Comparison of ENCODE assay signal across 9 mouse cellular contexts in genomic region chr4:106934931-106935582, GRCm38 (mm10). TPM values are rescaled to one million over a fixed set of nuclear protein-coding genes. Genes with fewer than 3 reads are reported as not detected.
DNase-seq lines count a peak whose midpoint lies in the region; ATAC-seq and TF ChIP-seq lines count a peak whose summit lies in the region.
"Had no signal": no experiment of that assay in that cellular context is flagged by ENCODE, and none has a peak within 500 bp of the region (broad histone marks: within the 10 kb centered on the region; RNA-seq: fewer than 3 reads in every experiment).

No protein-coding gene starts in this region.

- peaks cover 66% of the 10 kb centered on the region for H3K4me1 ChIP-seq in intestine, embryonic 15.5 days (replicated peaks)
- H3K4me1 ChIP-seq in intestine, postnatal 0 days (replicated peaks; ENCODE audit: control insufficient read depth, insufficient read depth, low read length), result peaks cover 4% of the 10 kb centered on the region; the same call in 1 of the 2 replicates
- peaks cover 97% of the 10 kb centered on the region for H3K4me1 ChIP-seq in hindbrain, embryonic 12.5 days
- peaks cover 99% of the 10 kb centered on the region for H3K4me1 ChIP-seq in midbrain, embryonic 13.5 days (replicated peaks)

- peak; percentile 91 for DNase-seq in cerebellum, adult 9-10 months
- DNase-seq in kidney, postnatal 10 days, result no peak
- no peak for DNase-seq in layer of hippocampus, adult 8-10 months (ENCODE audit: low spot score in 2 of 2)
- DNase-seq in heart, adult 8-10 months (ENCODE audit: low spot score), result no peak

- H3K9ac ChIP-seq in intestine, embryonic 15.5 days, result no peak overlapping the region
- no peak overlapping the region for H3K9ac ChIP-seq in intestine, postnatal 0 days (ENCODE audit: low read depth, low read length)
- 0 out of 2 replicates have a peak overlapping the region, but pooled peaks have one; percentile 52 for H3K9ac ChIP-seq in hindbrain, embryonic 12.5 days
- H3K9ac ChIP-seq in midbrain, embryonic 13.5 days (replicated peaks), result peak overlapping the region; percentile 69

- WGBS in intestine, embryonic 15.5 days, result 67% methylated on average over 12 of the region's 12 CpGs
- WGBS in intestine, postnatal 0 days, result 60% methylated on average over 12 of the region's 12 CpGs
- WGBS in hindbrain, embryonic 12.5 days, result 43% methylated on average over 12 of the region's 12 CpGs
- 39% methylated on average over 12 of the region's 12 CpGs for WGBS in midbrain, embryonic 13.5 days

- H3K9me3 ChIP-seq in intestine, embryonic 15.5 days, result no peaks in the 10 kb centered on the region
- no peaks in the 10 kb centered on the region for H3K9me3 ChIP-seq in intestine, postnatal 0 days (ENCODE audit: control insufficient read depth)
- no peaks in the 10 kb centered on the region for H3K9me3 ChIP-seq in hindbrain, embryonic 12.5 days (replicated peaks)
- H3K9me3 ChIP-seq in midbrain, embryonic 13.5 days, result no peaks in the 10 kb centered on the region

- no peak for TF ChIP-seq CTCF in intestine, postnatal 0 days (IDR thresholded peaks at IDR 0.05; ENCODE audit: low read depth)

- no peak overlapping the region for H3K4me2 ChIP-seq in intestine, embryonic 15.5 days (replicated peaks)
- no peak overlapping the region for H3K4me2 ChIP-seq in intestine, postnatal 0 days (replicated peaks; ENCODE audit: low read depth)
- peak overlapping the region; percentile 13; the same call in 1 of the 2 replicates for H3K4me2 ChIP-seq in hindbrain, embryonic 12.5 days (replicated peaks)
- H3K4me2 ChIP-seq in midbrain, embryonic 13.5 days (replicated peaks), result peak overlapping the region; percentile 16

- no peak for ATAC-seq in intestine, embryonic 15.5 days
- ATAC-seq in intestine, postnatal 0 days, result no peak
- no peak for ATAC-seq in hindbrain, embryonic 12.5 days (ENCODE audit: low FRiP score)
- ATAC-seq in midbrain, embryonic 13.5 days, result no peak
- ATAC-seq: Patski had no signal

- H3K27me3 ChIP-seq in intestine, embryonic 15.5 days (replicated peaks), result no peaks in the 10 kb centered on the region
- no peaks in the 10 kb centered on the region for H3K27me3 ChIP-seq in intestine, postnatal 0 days (replicated peaks; ENCODE audit: control insufficient read depth, insufficient read depth, low read length)
- H3K27me3 ChIP-seq in hindbrain, embryonic 12.5 days, result no peaks in the 10 kb centered on the region
- H3K27me3 ChIP-seq in midbrain, embryonic 13.5 days, result no peaks in the 10 kb centered on the region
- H3K27me3 ChIP-seq: Patski had no signal

- H3K27ac ChIP-seq in intestine, embryonic 15.5 days, result peak overlapping the region; percentile 29; the same call in 1 of the 2 replicates
- no peak overlapping the region for H3K27ac ChIP-seq in intestine, postnatal 0 days (ENCODE audit: low read depth, low read length)
- H3K27ac ChIP-seq in hindbrain, embryonic 12.5 days, result peak overlapping the region; percentile 87
- H3K27ac ChIP-seq in midbrain, embryonic 13.5 days, result peak overlapping the region; percentile 94

- H3K4me3 ChIP-seq in intestine, embryonic 15.5 days (replicated peaks), result no peak overlapping the region
- H3K4me3 ChIP-seq in intestine, postnatal 0 days (ENCODE audit: low read depth, low read length), result no peak overlapping the region
- no peak overlapping the region for H3K4me3 ChIP-seq in hindbrain, embryonic 12.5 days
- no peak overlapping the region for H3K4me3 ChIP-seq in midbrain, embryonic 13.5 days (replicated peaks)

- peaks cover 2% of the 10 kb centered on the region for H3K36me3 ChIP-seq in intestine, embryonic 15.5 days
- peaks cover 24% of the 10 kb centered on the region for H3K36me3 ChIP-seq in intestine, postnatal 0 days (ENCODE audit: control insufficient read depth, insufficient read depth)
- H3K36me3 ChIP-seq in hindbrain, embryonic 12.5 days, result peaks cover 38% of the 10 kb centered on the region
- peaks cover 20% of the 10 kb centered on the region for H3K36me3 ChIP-seq in midbrain, embryonic 13.5 days

RNA-seq across cellular contexts. Expression of gene Ssbp3, which starts 24.6 kb away (rescaled TPM):
- 83.7 and 86.0 TPM in 2 replicates for polyA plus RNA-seq in intestine, embryonic 15.5 days (2015; fragmentation: Nextera tagmentation; extraction: Ambion mirVana)
- polyA plus RNA-seq in intestine, postnatal 0 days (2015; fragmentation: Nextera tagmentation; extraction: Ambion mirVana), result 42.8 and 45.2 TPM in 2 replicates
- 285 and 302 TPM in 2 replicates for polyA plus RNA-seq in hindbrain, embryonic 12.5 days (2016; fragmentation: Nextera tagmentation; extraction: Ambion mirVana)
- polyA plus RNA-seq in midbrain, embryonic 13.5 days (2015; fragmentation: Nextera tagmentation; extraction: Ambion mirVana), result 192 and 229 TPM in 2 replicates
- 100 to 1,000 TPM; 150 to 180 (median 160) TPM for total RNA-seq in layer of hippocampus, adult 8-10 months (2022)
- 10 to 100 TPM; 34.2 to 42.5 (median 36.2) TPM for total RNA-seq in heart, adult 8-10 months (2022)

Comparison
In these comparisons a context has a peak if more than half of its experiments do, and no peak if none do; other contexts are left out.
1. H3K4me2 ChIP-seq: peak in hindbrain, embryonic 12.5 days (single experiment) and midbrain, embryonic 13.5 days (single experiment); none in intestine, embryonic 15.5 days (single experiment) and intestine, postnatal 0 days (single experiment).
2. H3K9ac ChIP-seq: peak in hindbrain, embryonic 12.5 days (single experiment) and midbrain, embryonic 13.5 days (single experiment); none in intestine, embryonic 15.5 days (single experiment) and intestine, postnatal 0 days (single experiment).